Mouse (Mus musculus) MEL (cell line): ENCODE data around the gene a.
A peak's percentile ranks its signal among the peaks of the same experiment; 100 is the strongest.

ENCODE experiments used
- CTCF ChIP-seq, 3 experiments: IDR thresholded peaks in 2 of 3; conservative IDR thresholded peaks in 1 of 3; 2 replicates each; pipeline ENCODE4 v1.5.1; 2011 to 2012; ENCODE audit warnings: low read length in 3 of 3, low read depth in 2 of 3, mild to moderate bottlenecking in 2 of 3, improper control_type of control experiment in 1 of 3, inconsistent platforms in 1 of 3, mixed read lengths in 1 of 3, moderate library complexity in 1 of 3; ENCODE audit not compliant: control insufficient read depth in 1 of 3, insufficient read depth in 1 of 3, poor library complexity in 1 of 3, severe bottlenecking in 1 of 3
- ELF1 ChIP-seq: IDR thresholded peaks from 2 replicates; pipeline ENCODE4 v1.6.1; 2014; ENCODE audit warnings: low read depth, mild to moderate bottlenecking, inconsistent platforms, low read length, improper control_type of control experiment, moderate library complexity
- EP300 ChIP-seq, 2 experiments: IDR thresholded peaks; 2 replicates each; pipeline ENCODE4 v1.6.1; 2011; ENCODE audit warnings: improper control_type of control experiment in 2 of 2, low read length in 2 of 2, low read depth in 1 of 2, mild to moderate bottlenecking in 1 of 2
- MAZ ChIP-seq: IDR thresholded peaks from 2 replicates; pipeline ENCODE4 v1.6.1; 2012; ENCODE audit warnings: low read depth, mild to moderate bottlenecking, inconsistent platforms, low read length, improper control_type of control experiment
- POLR2A ChIP-seq, 2 experiments: IDR thresholded peaks; 2 replicates each; pipeline ENCODE4 v1.6.1; 2011 to 2012; ENCODE audit warnings: low read length in 2 of 2, mild to moderate bottlenecking in 2 of 2, control low read depth in 1 of 2, improper control_type of control experiment in 1 of 2, low read depth in 1 of 2, moderate library complexity in 1 of 2; ENCODE audit not compliant: control insufficient read depth in 1 of 2, insufficient read depth in 1 of 2, poor library complexity in 1 of 2
- TAL1 ChIP-seq: IDR thresholded peaks from 2 replicates; pipeline ENCODE4 v1.6.1; 2012; ENCODE audit warnings: mild to moderate bottlenecking, inconsistent platforms, low read length, moderate library complexity, mixed read lengths
- USF1 ChIP-seq: IDR thresholded peaks from 2 replicates; pipeline ENCODE4 v1.6.1; 2014; ENCODE audit warnings: low read depth, mild to moderate bottlenecking, inconsistent platforms, low read length, improper control_type of control experiment, moderate library complexity
- ZNF384 ChIP-seq: IDR thresholded peaks from 2 replicates; pipeline ENCODE4 v1.6.1; 2012; ENCODE audit warnings: low read depth, mild to moderate bottlenecking, inconsistent platforms, low read length, improper control_type of control experiment

- TF ChIP-seq CTCF (IDR thresholded peaks at IDR 0.05 in 2 of 3, conservative IDR thresholded peaks at IDR 0.05 in 1 of 3; ENCODE audit: control insufficient read depth in 1 of 3, insufficient read depth in 1 of 3, low read depth in 2 of 3, low read length in 3 of 3, poor library complexity in 1 of 3, severe bottlenecking in 1 of 3) (no peak), EP300 (IDR thresholded peaks at IDR 0.05; ENCODE audit: low read depth in 1 of 2, low read length in 2 of 2) (no peak), ZNF384 (peak; percentile 62), ELF1 (no peak), USF1 (no peak), TAL1 (no peak), POLR2A (IDR thresholded peaks at IDR 0.05; ENCODE audit: control insufficient read depth in 1 of 2, insufficient read depth in 1 of 2, low read depth in 1 of 2, low read length in 2 of 2, poor library complexity in 1 of 2) (no peak), MAZ (no peak)
Observed at GRCm38 (mm10) chr2:154820346-154820745, 29.1 kb downstream of the a start.
